Mouse (Mus musculus) stomach, embryonic 15.5 days (tissue): ENCODE data around the gene Kynu. TPM values are rescaled to one million over a fixed set of nuclear protein-coding genes. Genes with fewer than 3 reads are reported as not detected.

Experiments
- polyA plus RNA-seq: library from polyadenylated mRNA; unstranded; fragments of >200 nt; fragmentation: Nextera tagmentation; extraction: Ambion mirVana; gene quantifications from 2 replicates; pipeline ENCODE4 v1.2.1, GENCODE M21; 2015

Gene Kynu
- polyA plus RNA-seq, 1 experiment from 2014 or later, result 1.5 TPM

Other genes with a start within 250 kb of the Kynu start
- 2.3 and 3.0 TPM in 2 replicates for gene Arhgap15, start 193.5 kb downstream of the Kynu start, polyA plus RNA-seq